Mouse (Mus musculus): ENCODE results near the gene Rpl7l1. TPM values are rescaled to one million over a fixed set of nuclear protein-coding genes. Genes with fewer than 3 reads are reported as not detected.

Rpl7l1 gene
- polyA plus RNA-seq, 1 experiment from 2014 or later: 74.7 TPM

Other genes with a start within 250 kb of the Rpl7l1 start
- gene Cul9, start 236.3 kb downstream of the Rpl7l1 start, polyA plus RNA-seq (2015; fragmentation: Nextera tagmentation; extraction: Ambion mirVana): 0.50 and 0.51 TPM in 2 replicates
- gene Srf, start 226.5 kb downstream of the Rpl7l1 start, polyA plus RNA-seq (2015; fragmentation: Nextera tagmentation; extraction: Ambion mirVana): 2.2 and 3.1 TPM in 2 replicates
- 7.8 and 9.1 TPM in 2 replicates for gene Ptk7, start 153.2 kb downstream of the Rpl7l1 start, polyA plus RNA-seq (2015; fragmentation: Nextera tagmentation; extraction: Ambion mirVana)
- gene Klc4, start 136.7 kb downstream of the Rpl7l1 start, polyA plus RNA-seq (2015; fragmentation: Nextera tagmentation; extraction: Ambion mirVana): 9.3 and 10.3 TPM in 2 replicates
- 67.9 and 69.4 TPM in 2 replicates for gene Mrpl2, start 136.4 kb downstream of the Rpl7l1 start, polyA plus RNA-seq (2015; fragmentation: Nextera tagmentation; extraction: Ambion mirVana)
- gene Cul7, start 132.3 kb downstream of the Rpl7l1 start, polyA plus RNA-seq (2015; fragmentation: Nextera tagmentation; extraction: Ambion mirVana): 9.7 and 11.5 TPM in 2 replicates
- gene Rrp36, start 108.3 kb downstream of the Rpl7l1 start, polyA plus RNA-seq (2015; fragmentation: Nextera tagmentation; extraction: Ambion mirVana): 21.5 and 22.6 TPM in 2 replicates
- gene Mea1, start 103.9 kb downstream of the Rpl7l1 start, polyA plus RNA-seq (2015; fragmentation: Nextera tagmentation; extraction: Ambion mirVana): 55.1 and 56.7 TPM in 2 replicates
- gene Klhdc3, start 101.8 kb downstream of the Rpl7l1 start, polyA plus RNA-seq (2015; fragmentation: Nextera tagmentation; extraction: Ambion mirVana): 53.4 and 57.4 TPM in 2 replicates
- gene Ppp2r5d, start 77.6 kb downstream of the Rpl7l1 start, polyA plus RNA-seq (2015; fragmentation: Nextera tagmentation; extraction: Ambion mirVana): 28.4 and 33.2 TPM in 2 replicates
- 9.7 and 11.9 TPM in 2 replicates for gene Pex6, start 71.2 kb downstream of the Rpl7l1 start, polyA plus RNA-seq (2015; fragmentation: Nextera tagmentation; extraction: Ambion mirVana)
- 59.8 and 101 TPM in 2 replicates for gene Gnmt, start 53.5 kb downstream of the Rpl7l1 start, polyA plus RNA-seq (2015; fragmentation: Nextera tagmentation; extraction: Ambion mirVana)
- gene Cnpy3, start 30.5 kb downstream of the Rpl7l1 start, polyA plus RNA-seq (2015; fragmentation: Nextera tagmentation; extraction: Ambion mirVana): 25.9 and 26.8 TPM in 2 replicates
- 0.09 and 0.15 TPM in 2 replicates for gene Ptcra, start 19.0 kb downstream of the Rpl7l1 start, polyA plus RNA-seq (2015; fragmentation: Nextera tagmentation; extraction: Ambion mirVana)
- 47.5 and 52.0 TPM in 2 replicates for gene 2310039H08Rik, start 10.0 kb downstream of the Rpl7l1 start, polyA plus RNA-seq (2015; fragmentation: Nextera tagmentation; extraction: Ambion mirVana)
- 2.6 and 2.9 TPM in 2 replicates for gene Bicral, start 75.8 kb upstream of the Rpl7l1 start, polyA plus RNA-seq (2015; fragmentation: Nextera tagmentation; extraction: Ambion mirVana)
- 20.9 and 23.2 TPM in 2 replicates for gene Tbcc, start 108.0 kb upstream of the Rpl7l1 start, polyA plus RNA-seq (2015; fragmentation: Nextera tagmentation; extraction: Ambion mirVana)
- gene Prph2, start 127.8 kb upstream of the Rpl7l1 start, polyA plus RNA-seq (2015; fragmentation: Nextera tagmentation; extraction: Ambion mirVana): not detected in 2 replicates
- 8.3 and 10.0 TPM in 2 replicates for gene Ubr2, start 227.9 kb upstream of the Rpl7l1 start, polyA plus RNA-seq (2015; fragmentation: Nextera tagmentation; extraction: Ambion mirVana)

Data from liver, embryonic 15.5 days (tissue).